Mouse (Mus musculus): ENCODE results near the gene Ppp1r9a. TPM values are rescaled to one million over a fixed set of nuclear protein-coding genes. Genes with fewer than 3 reads are reported as not detected.

Gene Ppp1r9a
- polyA plus RNA-seq, 1 experiment, result 0.13 TPM

DNA sequence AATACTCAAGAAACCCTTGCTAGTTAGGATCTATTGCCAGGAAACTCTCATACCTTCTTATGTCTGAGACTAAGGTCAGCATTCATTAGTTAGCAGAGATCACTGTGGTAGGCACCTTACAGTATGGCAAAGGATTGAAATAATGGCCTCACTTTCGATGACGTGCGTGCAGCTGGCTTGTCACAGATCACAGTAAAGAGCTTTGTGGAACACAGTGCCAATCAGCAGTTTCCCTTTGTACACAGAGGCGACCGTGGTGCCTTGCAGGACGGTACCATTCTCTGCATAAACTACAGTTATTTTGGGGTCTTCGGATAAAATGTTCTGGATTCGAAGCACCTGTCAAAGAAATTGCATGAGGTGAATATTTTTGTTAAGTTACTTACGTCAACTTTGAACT lies 265.4 kb downstream of the Ppp1r9a start:
- H3K27me3 ChIP-seq (ENCODE audit: control insufficient read depth, insufficient read depth, insufficient read length), result no peaks in the 10 kb centered on the region
- H3K79me2 ChIP-seq (ENCODE audit: control insufficient read depth, insufficient read depth), result no peaks in the 10 kb centered on the region
- H3K4me3 ChIP-seq, result no peak overlapping the region
- TF ChIP-seq POLR2A (IDR thresholded peaks at IDR 0.05; ENCODE audit: insufficient read length, low read depth) (no peak), REST (IDR thresholded peaks at IDR 0.05; ENCODE audit: insufficient read depth, insufficient read length) (no peak), USF1 (IDR thresholded peaks at IDR 0.05; ENCODE audit: low read depth) (no peak), MYOD1 (IDR thresholded peaks at IDR 0.05; ENCODE audit: control insufficient read depth in 1 of 3, insufficient read length in 2 of 3, low read depth in 2 of 3) (no peak), TCF12 (IDR thresholded peaks at IDR 0.05; ENCODE audit: insufficient read depth, poor library complexity, severe bottlenecking) (no peak), MAX (IDR thresholded peaks at IDR 0.05; ENCODE audit: low read depth) (no peak), SRF (IDR thresholded peaks at IDR 0.05; ENCODE audit: control insufficient read depth, insufficient read length, low read depth) (no peak), MYOG (IDR thresholded peaks at IDR 0.05; ENCODE audit: control insufficient read depth in 1 of 3, insufficient read depth in 1 of 3, insufficient read length in 2 of 3, low read depth in 2 of 3) (no peak), CEBPB (IDR thresholded peaks at IDR 0.05; ENCODE audit: insufficient read depth, poor library complexity, severe bottlenecking) (no peak), E2F4 (IDR thresholded peaks at IDR 0.05; ENCODE audit: insufficient read depth) (no peak)
- H3K4me2 ChIP-seq (ENCODE audit: low read depth), result no peak overlapping the region
- H3K36me3 ChIP-seq (ENCODE audit: control insufficient read depth, insufficient read depth), result no peaks in the 10 kb centered on the region
- no peak overlapping the region for H3ac ChIP-seq (ENCODE audit: control insufficient read depth, insufficient read length)

DNA sequence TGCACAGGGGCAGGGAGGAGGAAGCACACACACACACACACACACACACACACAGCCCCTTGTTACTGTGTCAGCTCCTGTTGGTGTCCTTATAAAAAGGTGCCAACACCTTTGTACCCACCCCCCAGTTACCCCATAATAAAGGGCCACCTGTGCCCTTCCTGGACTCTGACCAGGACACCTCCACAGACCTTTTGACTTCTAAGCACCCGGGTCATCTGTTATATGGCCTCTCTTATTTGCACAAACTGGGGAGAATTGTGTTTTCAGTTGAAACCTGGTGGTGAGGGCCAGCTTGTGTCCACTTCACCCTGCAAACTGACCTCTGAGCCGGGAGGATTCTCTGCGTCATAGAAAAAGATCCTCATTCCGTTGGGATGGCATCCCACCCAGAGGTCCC lies 268.7 kb downstream of the Ppp1r9a start:
- Histone ChIP-seq H3K79me2 (ENCODE audit: control insufficient read depth, insufficient read depth) (no peaks in the 10 kb centered on the region), H3K4me2 (ENCODE audit: low read depth) (no peak overlapping the region), H3K27me3 (ENCODE audit: control insufficient read depth, insufficient read depth, insufficient read length) (no peaks in the 10 kb centered on the region), H3K36me3 (ENCODE audit: control insufficient read depth, insufficient read depth) (no peaks in the 10 kb centered on the region), H3K4me3 (no peak overlapping the region), H3ac (ENCODE audit: control insufficient read depth, insufficient read length) (no peak overlapping the region)
- TF ChIP-seq SRF (IDR thresholded peaks at IDR 0.05; ENCODE audit: control insufficient read depth, insufficient read length, low read depth) (no peak), MYOD1 (IDR thresholded peaks at IDR 0.05; ENCODE audit: control insufficient read depth in 1 of 3, insufficient read length in 2 of 3, low read depth in 2 of 3) (no peak), POLR2AphosphoS2 (IDR thresholded peaks at IDR 0.05; ENCODE audit: insufficient read length, low read depth) (no peak), TCF12 (IDR thresholded peaks at IDR 0.05; ENCODE audit: insufficient read depth, poor library complexity, severe bottlenecking) (no peak), E2F4 (IDR thresholded peaks at IDR 0.05; ENCODE audit: insufficient read depth) (no peak), MAX (IDR thresholded peaks at IDR 0.05; ENCODE audit: low read depth) (no peak), TCF3 (IDR thresholded peaks at IDR 0.05; ENCODE audit: insufficient read length, low read depth) (no peak), POLR2A (IDR thresholded peaks at IDR 0.05; ENCODE audit: insufficient read length, low read depth) (no peak), REST (IDR thresholded peaks at IDR 0.05; ENCODE audit: insufficient read depth, insufficient read length) (no peak), MYOG (IDR thresholded peaks at IDR 0.05; ENCODE audit: control insufficient read depth in 1 of 3, insufficient read depth in 1 of 3, insufficient read length in 2 of 3, low read depth in 2 of 3) (no peak), USF1 (IDR thresholded peaks at IDR 0.05; ENCODE audit: low read depth) (no peak), CEBPB (IDR thresholded peaks at IDR 0.05; ENCODE audit: insufficient read depth, poor library complexity, severe bottlenecking) (no peak)

DNA sequence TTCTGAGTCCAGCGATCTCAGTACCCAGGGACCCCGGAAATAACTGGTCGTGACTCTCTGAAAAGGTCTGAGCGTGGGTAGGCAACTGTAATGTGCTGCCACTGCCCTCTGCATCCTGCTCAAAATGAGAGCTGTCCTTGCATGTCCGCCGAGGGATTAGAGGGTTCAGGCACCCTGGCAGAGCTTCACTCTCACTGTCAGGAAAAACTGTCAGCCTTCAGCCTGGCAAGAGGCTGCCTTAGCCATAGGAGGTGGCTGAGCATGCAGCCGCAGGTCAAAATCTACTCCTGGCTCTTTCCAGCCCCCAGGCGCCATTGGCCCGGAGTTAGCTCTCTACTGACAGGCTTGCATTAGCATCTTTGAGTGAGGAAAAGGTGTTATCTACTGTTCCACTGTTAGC lies 269.9 kb downstream of the Ppp1r9a start:
- H3K36me3 ChIP-seq (ENCODE audit: control insufficient read depth, insufficient read depth), result no peaks in the 10 kb centered on the region
- H3K79me2 ChIP-seq (ENCODE audit: control insufficient read depth, insufficient read depth), result no peaks in the 10 kb centered on the region
- no peaks in the 10 kb centered on the region for H3K27me3 ChIP-seq (ENCODE audit: control insufficient read depth, insufficient read depth, insufficient read length)
- no peak for TF ChIP-seq USF1 (IDR thresholded peaks at IDR 0.05; ENCODE audit: low read depth)
- TF ChIP-seq TCF3 (IDR thresholded peaks at IDR 0.05; ENCODE audit: insufficient read length, low read depth), result no peak
- H3K4me2 ChIP-seq (ENCODE audit: low read depth), result no peak overlapping the region
- H3K4me3 ChIP-seq, result no peak overlapping the region
- no peak overlapping the region for H3ac ChIP-seq (ENCODE audit: control insufficient read depth, insufficient read length)

- no peak overlapping the region for H3K4me3 ChIP-seq
Observed at GRCm38 (mm10) chr6:5174179-5174812, 271.6 kb downstream of the Ppp1r9a start.

More at GRCm38 (mm10) chr6:5174179-5174812, 271.6 kb downstream of the Ppp1r9a start:
- Histone ChIP-seq H3ac (ENCODE audit: control insufficient read depth, insufficient read length) (no peak overlapping the region), H3K27me3 (ENCODE audit: control insufficient read depth, insufficient read depth, insufficient read length) (no peaks in the 10 kb centered on the region), H3K79me2 (ENCODE audit: control insufficient read depth, insufficient read depth) (no peaks in the 10 kb centered on the region), H3K4me2 (ENCODE audit: low read depth) (no peak overlapping the region), H3K36me3 (ENCODE audit: control insufficient read depth, insufficient read depth) (no peaks in the 10 kb centered on the region)
- TF ChIP-seq USF1 (IDR thresholded peaks at IDR 0.05; ENCODE audit: low read depth), result no peak
- no peak for TF ChIP-seq MAX (IDR thresholded peaks at IDR 0.05; ENCODE audit: low read depth)
- no peak for TF ChIP-seq MYOG (IDR thresholded peaks at IDR 0.05; ENCODE audit: control insufficient read depth in 1 of 3, insufficient read depth in 1 of 3, insufficient read length in 2 of 3, low read depth in 2 of 3)
- no peak for TF ChIP-seq POLR2A (IDR thresholded peaks at IDR 0.05; ENCODE audit: insufficient read length, low read depth)
- no peak for TF ChIP-seq CEBPB (IDR thresholded peaks at IDR 0.05; ENCODE audit: insufficient read depth, poor library complexity, severe bottlenecking)
- no peak for TF ChIP-seq TCF3 (IDR thresholded peaks at IDR 0.05; ENCODE audit: insufficient read length, low read depth)
- no peak for TF ChIP-seq POLR2AphosphoS2 (IDR thresholded peaks at IDR 0.05; ENCODE audit: insufficient read length, low read depth)
- TF ChIP-seq MYOD1 (IDR thresholded peaks at IDR 0.05; ENCODE audit: control insufficient read depth in 1 of 3, insufficient read length in 2 of 3, low read depth in 2 of 3), result no peak
- TF ChIP-seq TCF12 (IDR thresholded peaks at IDR 0.05; ENCODE audit: insufficient read depth, poor library complexity, severe bottlenecking), result no peak
- TF ChIP-seq SRF (IDR thresholded peaks at IDR 0.05; ENCODE audit: control insufficient read depth, insufficient read length, low read depth), result no peak
- TF ChIP-seq E2F4 (IDR thresholded peaks at IDR 0.05; ENCODE audit: insufficient read depth), result no peak
- TF ChIP-seq REST (IDR thresholded peaks at IDR 0.05; ENCODE audit: insufficient read depth, insufficient read length), result no peak

All from myocyte (in vitro differentiated cells).